Mouse (Mus musculus): ENCODE data around the gene Gm1113.

- no peak for TF ChIP-seq CTCF (IDR thresholded peaks at IDR 0.05; ENCODE audit: low read depth, low read length)
- TF ChIP-seq POLR2A (IDR thresholded peaks at IDR 0.05; ENCODE audit: borderline replicate concordance, low read depth, low read length) = no peak
Measured at GRCm38 (mm10) chr9:35522241-35522640, 4.2 kb upstream of the Gm1113 start.
